Mouse (Mus musculus): ENCODE data around the gene Zzef1. TPM values are rescaled to one million over a fixed set of nuclear protein-coding genes. Genes with fewer than 3 reads are reported as not detected.

Gene Zzef1
- polyA plus RNA-seq, 1 experiment from 2014 or later: 10.6 TPM

DNA sequence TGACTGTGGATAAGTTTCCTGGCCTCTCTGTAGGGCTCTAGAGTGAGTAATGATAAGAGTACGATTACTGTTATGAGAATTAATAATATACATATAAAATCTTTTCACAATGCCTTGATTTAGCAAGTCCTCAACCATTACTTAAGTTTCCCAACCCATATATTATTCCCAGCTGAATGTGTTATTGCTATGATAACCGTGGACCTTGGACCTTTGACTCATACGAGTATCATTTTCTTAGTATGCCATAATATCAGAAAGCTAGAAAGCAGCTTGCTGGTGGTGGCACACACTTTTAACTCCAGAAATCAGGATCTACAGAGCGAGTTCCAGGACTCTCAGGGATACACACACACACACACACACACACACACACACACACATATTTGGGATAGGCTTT, 12.0 kb downstream of the Zzef1 start:
- WGBS: 87% methylated on average over 4 of the region's 4 CpGs
- Histone ChIP-seq H3K9me3 (no peaks in the 10 kb centered on the region), H3K36me3 (no peaks in the 10 kb centered on the region), H3K27me3 (no peaks in the 10 kb centered on the region), H3K4me3 (no peak overlapping the region), H3K4me2 (no peak overlapping the region), H3K9ac (no peak overlapping the region), H3K27ac (no peak overlapping the region), H3K4me1 (peaks cover 5% of the 10 kb centered on the region; the same call in 1 of the 2 replicates)
- no peak for ATAC-seq (ENCODE audit: insufficient number of reproducible peaks, insufficient read depth, low FRiP score, low TSS enrichment, low read depth)

DNA sequence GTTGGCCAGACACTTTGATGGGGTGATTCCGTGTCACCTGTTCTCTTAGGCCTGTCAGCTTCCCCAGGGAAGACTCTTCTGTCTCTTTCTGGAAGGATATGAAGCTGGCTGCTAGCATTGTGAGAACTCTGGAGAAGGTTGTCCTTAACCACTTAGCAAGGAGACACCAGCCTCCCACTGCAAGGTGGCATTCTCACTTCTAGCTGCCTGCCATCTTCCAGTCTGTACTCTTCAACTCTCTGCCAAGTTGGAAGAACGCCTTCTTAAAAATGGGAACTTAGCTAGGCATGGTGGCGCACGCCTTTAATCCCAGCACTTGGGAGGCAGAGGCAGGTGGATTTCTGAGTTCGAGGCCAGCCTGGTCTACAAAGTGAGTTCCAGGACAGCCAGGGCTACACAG, 17.7 kb downstream of the Zzef1 start:
- Histone ChIP-seq H3K27me3 (no peaks in the 10 kb centered on the region), H3K9me3 (no peaks in the 10 kb centered on the region), H3K4me2 (no peak overlapping the region), H3K9ac (no peak overlapping the region), H3K4me3 (no peak overlapping the region), H3K36me3 (peaks cover 5% of the 10 kb centered on the region; the same call in 1 of the 2 replicates), H3K4me1 (no peaks in the 10 kb centered on the region), H3K27ac (no peak overlapping the region)
- WGBS: 96% methylated on average over 5 of the region's 5 CpGs
- no peak for ATAC-seq (ENCODE audit: insufficient number of reproducible peaks, insufficient read depth, low FRiP score, low TSS enrichment, low read depth)

DNA sequence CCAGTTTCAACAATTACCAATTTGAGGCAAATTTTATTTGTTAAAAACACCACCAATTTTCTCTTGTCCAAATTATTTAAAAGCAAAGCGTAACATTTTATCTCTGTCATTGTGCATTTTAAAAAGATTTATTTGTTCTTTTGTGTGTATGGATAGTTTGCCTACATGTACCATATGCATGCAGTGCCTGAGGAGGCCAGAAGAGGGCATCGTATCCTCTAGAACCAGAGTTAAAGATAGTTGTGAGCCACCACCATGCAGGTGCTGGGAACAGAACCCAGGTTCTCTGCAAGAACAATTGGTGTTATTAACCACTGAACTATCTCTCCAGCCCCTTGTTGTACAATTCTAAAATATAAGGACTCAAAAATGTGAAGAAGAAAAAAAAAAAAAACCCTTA, 18.2 kb downstream of the Zzef1 start:
- Histone ChIP-seq H3K36me3 (peaks cover 10% of the 10 kb centered on the region), H3K4me1 (no peaks in the 10 kb centered on the region), H3K27ac (no peak overlapping the region), H3K9ac (no peak overlapping the region), H3K9me3 (no peaks in the 10 kb centered on the region), H3K27me3 (no peaks in the 10 kb centered on the region), H3K4me3 (no peak overlapping the region), H3K4me2 (no peak overlapping the region)
- 76% methylated on average over 2 of the region's 2 CpGs for WGBS
- no peak for ATAC-seq (ENCODE audit: insufficient number of reproducible peaks, insufficient read depth, low FRiP score, low TSS enrichment, low read depth)

DNA sequence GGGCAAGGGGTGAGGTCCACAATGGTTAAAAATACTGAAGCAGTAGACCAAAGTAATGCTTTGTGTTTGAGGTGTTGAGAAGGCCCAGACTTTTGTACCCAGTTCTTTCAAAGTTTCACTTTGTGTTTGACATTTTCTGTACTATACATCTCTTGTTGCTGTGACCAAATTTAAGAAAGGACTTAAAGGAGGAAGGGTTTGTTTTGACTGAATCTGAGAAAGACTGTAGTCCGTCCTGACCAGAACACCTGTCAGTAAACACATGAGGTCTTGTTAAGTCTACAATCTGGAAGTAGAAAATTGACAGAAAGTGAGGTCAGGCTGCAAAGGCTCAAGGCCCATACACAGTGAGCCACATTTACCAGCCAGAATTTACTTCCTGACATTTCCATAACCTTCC, 20.8 kb downstream of the Zzef1 start:
- no peak overlapping the region for H3K27ac ChIP-seq
- no peak overlapping the region for H3K4me2 ChIP-seq
- H3K4me3 ChIP-seq: no peak overlapping the region
- H3K9me3 ChIP-seq: no peaks in the 10 kb centered on the region
- H3K36me3 ChIP-seq: peaks cover 28% of the 10 kb centered on the region
- H3K9ac ChIP-seq: no peak overlapping the region
- H3K4me1 ChIP-seq: no peaks in the 10 kb centered on the region
- H3K27me3 ChIP-seq: no peaks in the 10 kb centered on the region
- ATAC-seq (ENCODE audit: insufficient number of reproducible peaks, insufficient read depth, low FRiP score, low TSS enrichment, low read depth): no peak
- 90% methylated on average over 1 of the region's 1 CpGs for WGBS

DNA sequence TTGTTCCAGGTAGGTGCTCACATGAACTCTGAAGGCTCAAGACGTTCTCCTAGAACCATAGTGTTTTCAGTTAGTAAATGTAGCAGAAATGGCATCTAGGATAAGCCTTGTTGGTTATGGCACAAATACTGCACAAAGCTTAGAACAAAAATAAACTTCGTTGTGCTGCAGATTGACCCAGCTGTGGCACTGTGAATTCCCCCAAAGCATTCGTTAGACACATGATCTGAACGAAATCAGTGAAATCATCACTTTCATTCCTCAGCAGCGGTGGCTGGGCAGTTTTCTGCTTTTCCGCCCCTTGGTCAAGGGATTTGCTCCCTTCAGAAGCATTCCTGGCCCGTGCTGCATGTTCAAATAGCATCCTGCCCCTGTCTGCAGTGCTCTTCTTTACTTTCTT, 22.0 kb downstream of the Zzef1 start:
- Histone ChIP-seq H3K4me3 (no peak overlapping the region), H3K27ac (no peak overlapping the region), H3K9me3 (no peaks in the 10 kb centered on the region), H3K27me3 (no peaks in the 10 kb centered on the region), H3K36me3 (peaks cover 36% of the 10 kb centered on the region), H3K4me1 (no peaks in the 10 kb centered on the region), H3K9ac (no peak overlapping the region), H3K4me2 (no peak overlapping the region)
- ATAC-seq (ENCODE audit: insufficient number of reproducible peaks, insufficient read depth, low FRiP score, low TSS enrichment, low read depth): no peak
- whole genome bisulfite sequencing: 88% methylated on average over 7 of the region's 7 CpGs

DNA sequence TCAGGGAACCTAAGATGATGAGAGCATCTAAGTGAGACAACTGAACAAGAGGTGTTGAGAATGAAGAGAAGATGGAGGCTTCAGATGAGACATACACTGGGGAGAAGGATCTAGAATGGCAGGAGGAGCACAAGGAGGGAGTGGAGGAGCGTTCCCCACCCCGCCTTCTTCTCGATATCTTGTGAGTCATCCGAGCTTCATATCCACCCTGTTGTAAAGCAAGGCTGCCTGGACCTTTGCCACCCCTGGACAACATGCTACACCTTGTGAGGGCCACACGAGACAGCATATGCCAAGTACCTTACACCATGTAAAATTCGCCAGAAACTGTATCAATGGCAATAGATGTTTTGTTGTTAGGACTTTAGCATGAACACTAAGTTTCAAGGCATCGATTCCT, 25.0 kb downstream of the Zzef1 start:
- Histone ChIP-seq H3K9ac (no peak overlapping the region), H3K4me3 (no peak overlapping the region), H3K36me3 (peaks cover 60% of the 10 kb centered on the region), H3K27ac (no peak overlapping the region), H3K4me1 (no peaks in the 10 kb centered on the region), H3K4me2 (no peak overlapping the region), H3K9me3 (no peaks in the 10 kb centered on the region), H3K27me3 (no peaks in the 10 kb centered on the region)
- no peak for ATAC-seq (ENCODE audit: insufficient number of reproducible peaks, insufficient read depth, low FRiP score, low TSS enrichment, low read depth)
- 94% methylated on average over 7 of the region's 7 CpGs for WGBS

DNA sequence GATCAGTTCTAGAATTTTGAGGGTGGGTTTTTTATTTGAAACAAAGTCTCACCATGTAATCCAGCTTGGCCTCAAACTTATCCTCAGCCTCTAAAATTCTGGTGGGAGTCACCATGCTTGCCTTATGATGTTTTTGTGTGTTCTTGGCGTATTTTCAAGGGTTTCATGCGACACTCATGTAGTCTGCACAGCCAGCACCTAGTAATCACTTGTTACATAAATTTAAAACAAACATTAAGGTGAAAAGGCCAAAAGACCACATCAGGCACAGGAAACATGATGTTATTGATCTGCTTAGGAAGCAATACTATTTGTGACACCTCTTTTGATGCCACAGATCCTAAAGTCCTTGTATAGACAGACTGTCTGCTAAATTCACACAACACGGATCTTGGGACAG, 33.8 kb downstream of the Zzef1 start:
- H3K27ac ChIP-seq: no peak overlapping the region
- 88% methylated on average over 3 of the region's 3 CpGs for WGBS
- no peak overlapping the region for H3K9ac ChIP-seq
- no peak overlapping the region for H3K4me3 ChIP-seq
- no peaks in the 10 kb centered on the region for H3K4me1 ChIP-seq
- no peaks in the 10 kb centered on the region for H3K27me3 ChIP-seq
- no peak overlapping the region for H3K4me2 ChIP-seq
- H3K9me3 ChIP-seq: no peaks in the 10 kb centered on the region
- peaks cover 76% of the 10 kb centered on the region for H3K36me3 ChIP-seq
- ATAC-seq (ENCODE audit: insufficient number of reproducible peaks, insufficient read depth, low FRiP score, low TSS enrichment, low read depth): no peak

DNA sequence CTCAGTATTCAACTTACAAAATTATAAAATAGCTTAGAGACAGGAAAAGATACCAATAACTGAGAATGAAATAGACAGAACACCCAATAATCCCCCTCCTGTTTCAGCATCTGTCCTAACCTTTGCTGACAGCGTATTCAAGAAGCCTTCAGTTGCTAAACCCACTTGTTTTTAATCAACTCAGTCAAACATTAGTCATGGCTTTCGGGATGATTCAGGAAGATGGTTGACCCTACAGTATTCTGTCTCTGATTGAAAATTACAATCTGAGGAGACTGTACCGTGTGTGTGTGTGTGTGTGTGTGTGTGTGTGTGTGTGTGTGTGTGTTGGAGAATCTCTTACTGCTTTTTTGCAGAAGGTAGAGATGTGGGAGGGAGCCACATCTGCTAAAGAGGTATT, 46.7 kb downstream of the Zzef1 start:
- H3K27me3 ChIP-seq: no peaks in the 10 kb centered on the region
- H3K27ac ChIP-seq: no peak overlapping the region
- H3K36me3 ChIP-seq: peaks cover 28% of the 10 kb centered on the region
- WGBS: 65% methylated on average over 3 of the region's 3 CpGs
- no peaks in the 10 kb centered on the region for H3K9me3 ChIP-seq
- H3K4me3 ChIP-seq: no peak overlapping the region
- H3K4me1 ChIP-seq: no peaks in the 10 kb centered on the region
- H3K9ac ChIP-seq: no peak overlapping the region
- ATAC-seq (ENCODE audit: insufficient number of reproducible peaks, insufficient read depth, low FRiP score, low TSS enrichment, low read depth): no peak
- no peak overlapping the region for H3K4me2 ChIP-seq

DNA sequence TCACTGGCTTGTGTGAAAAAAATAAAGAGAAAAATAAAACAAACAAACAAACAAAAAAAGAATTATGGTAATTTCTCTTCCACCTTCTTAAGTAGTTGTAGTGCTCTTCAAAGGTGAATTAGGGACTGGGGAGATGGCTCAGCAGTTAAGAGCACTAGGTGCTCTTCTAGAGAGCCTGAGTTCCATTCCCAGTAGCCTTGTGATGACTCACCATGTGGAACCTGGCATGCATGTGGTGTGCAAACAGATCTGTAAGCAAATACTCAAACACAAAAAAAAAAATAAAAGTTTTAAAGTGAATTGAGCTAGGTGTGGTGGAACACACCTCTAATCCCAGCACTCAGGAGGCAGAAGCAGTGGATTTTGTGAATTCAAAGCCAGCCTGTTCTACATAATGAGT, 47.5 kb downstream of the Zzef1 start:
- Histone ChIP-seq H3K27ac (no peak overlapping the region), H3K36me3 (peaks cover 36% of the 10 kb centered on the region), H3K9me3 (no peaks in the 10 kb centered on the region), H3K4me1 (no peaks in the 10 kb centered on the region), H3K27me3 (no peaks in the 10 kb centered on the region), H3K4me2 (no peak overlapping the region), H3K4me3 (no peak overlapping the region), H3K9ac (no peak overlapping the region)
- ATAC-seq (ENCODE audit: insufficient number of reproducible peaks, insufficient read depth, low FRiP score, low TSS enrichment, low read depth): no peak

DNA sequence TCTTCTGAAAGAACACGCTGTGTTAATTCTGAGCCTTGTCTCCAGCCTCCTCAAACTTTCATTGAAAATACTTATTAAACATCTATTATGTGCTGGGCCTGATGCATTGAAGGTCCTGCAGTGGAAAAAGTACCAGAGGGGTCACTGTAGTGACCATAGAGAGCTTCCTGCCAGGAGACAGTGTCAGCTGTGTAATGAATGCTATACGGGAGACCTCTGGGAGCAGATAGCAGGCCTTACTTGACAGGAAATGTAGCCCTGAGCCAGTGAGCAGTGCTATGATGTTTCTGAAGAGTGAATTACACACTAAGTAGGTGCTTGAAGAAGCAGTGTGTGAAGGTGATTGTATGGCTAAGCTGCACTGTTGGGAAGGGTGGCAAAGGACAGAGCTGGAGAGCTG, 49.5 kb downstream of the Zzef1 start:
- WGBS: 84% methylated on average over 2 of the region's 2 CpGs
- H3K9me3 ChIP-seq: no peaks in the 10 kb centered on the region
- H3K9ac ChIP-seq: no peak overlapping the region
- H3K27me3 ChIP-seq: no peaks in the 10 kb centered on the region
- H3K4me2 ChIP-seq: no peak overlapping the region
- no peaks in the 10 kb centered on the region for H3K4me1 ChIP-seq
- no peak for ATAC-seq (ENCODE audit: insufficient number of reproducible peaks, insufficient read depth, low FRiP score, low TSS enrichment, low read depth)
- no peak overlapping the region for H3K27ac ChIP-seq
- H3K4me3 ChIP-seq: no peak overlapping the region
- H3K36me3 ChIP-seq: peaks cover 45% of the 10 kb centered on the region

DNA sequence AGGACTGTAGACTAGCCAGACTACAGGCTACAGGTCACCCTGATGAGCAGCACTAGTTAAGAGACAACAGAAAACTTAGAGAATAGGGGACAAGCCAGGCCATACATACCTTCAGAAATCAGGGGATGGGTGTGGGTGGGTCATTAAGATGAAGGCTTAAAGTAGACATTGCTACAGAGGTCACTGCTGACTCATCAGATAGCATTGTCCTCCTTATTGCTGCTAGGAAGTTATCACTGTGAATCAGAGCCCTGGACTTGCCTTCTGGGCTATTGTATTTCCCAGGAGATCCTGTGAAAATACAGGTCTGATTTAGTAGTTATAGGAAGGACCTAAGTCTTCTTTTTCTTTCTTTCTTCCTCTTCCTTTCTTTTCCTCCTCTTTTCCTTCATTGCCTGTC, 50.7 kb downstream of the Zzef1 start:
- Histone ChIP-seq H3K4me2 (no peak overlapping the region), H3K4me3 (no peak overlapping the region), H3K9ac (no peak overlapping the region), H3K4me1 (no peaks in the 10 kb centered on the region), H3K9me3 (no peaks in the 10 kb centered on the region), H3K27me3 (no peaks in the 10 kb centered on the region), H3K36me3 (peaks cover 54% of the 10 kb centered on the region), H3K27ac (no peak overlapping the region)
- no peak for ATAC-seq (ENCODE audit: insufficient number of reproducible peaks, insufficient read depth, low FRiP score, low TSS enrichment, low read depth)

DNA sequence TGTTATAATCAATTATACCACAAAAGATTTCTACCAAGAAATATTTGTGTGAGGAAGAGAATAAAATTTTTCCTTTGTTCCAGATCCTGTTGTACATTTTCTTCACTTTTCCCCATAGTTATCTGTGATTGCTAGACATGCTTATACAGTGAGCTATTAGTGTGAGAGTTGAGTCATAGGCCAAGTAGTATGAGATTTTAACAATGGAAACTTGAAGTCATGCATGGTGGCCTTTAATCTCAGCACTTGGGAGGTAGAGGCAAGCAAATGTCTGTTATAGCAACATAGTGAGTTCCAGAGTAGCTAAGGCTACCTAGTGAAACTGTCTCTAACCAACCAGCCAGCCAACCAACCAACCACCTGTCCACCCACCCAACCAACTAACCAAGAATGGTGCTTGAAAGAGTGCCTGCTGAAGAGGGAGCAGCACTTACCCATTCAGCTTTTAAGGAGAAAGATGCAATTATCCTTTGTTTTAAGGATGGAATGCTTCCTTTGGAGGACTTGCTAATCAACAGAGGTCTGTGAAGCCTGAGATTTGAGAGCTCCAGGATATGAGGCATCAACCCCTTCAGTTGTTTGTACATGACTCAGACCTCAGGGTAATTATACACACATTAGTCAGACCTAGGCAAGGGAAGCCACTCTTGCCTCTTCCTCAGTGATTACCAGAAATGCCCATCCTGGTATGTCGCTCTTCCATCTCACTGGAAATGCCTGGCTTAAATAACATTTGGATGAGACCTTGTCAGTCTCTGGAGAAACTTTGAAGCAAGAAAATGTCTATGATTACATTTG, 52.0 kb downstream of the Zzef1 start:
- no peak overlapping the region for H3K9ac ChIP-seq
- no peaks in the 10 kb centered on the region for H3K4me1 ChIP-seq
- no peaks in the 10 kb centered on the region for H3K27me3 ChIP-seq
- H3K4me2 ChIP-seq: no peak overlapping the region
- 90% methylated on average over 1 of the region's 1 CpGs for WGBS
- no peak overlapping the region for H3K27ac ChIP-seq
- H3K4me3 ChIP-seq: no peak overlapping the region
- peaks cover 64% of the 10 kb centered on the region for H3K36me3 ChIP-seq
- ATAC-seq (ENCODE audit: insufficient number of reproducible peaks, insufficient read depth, low FRiP score, low TSS enrichment, low read depth): no peak
- no peaks in the 10 kb centered on the region for H3K9me3 ChIP-seq
